Mouse (Mus musculus) small intestine, adult 2 months (tissue): ENCODE measurements at regions not wholly inside any gene's neighbourhood (a gene's known extent, or its start where the extent isn't known, plus 50 kb on each side); places are given as distances from the start of the nearest gene placed in this dataset.

Experiments
- H3K27ac ChIP-seq: fragments of 200-500 bp; 2 replicates; pipeline ENCODE4 v1.5.1; 2012; ENCODE audit warnings: low read depth, low read length, control low read depth, inconsistent platforms; ENCODE audit not compliant: insufficient read depth
- H3K27me3 ChIP-seq: fragments of 200-500 bp; 2 replicates; pipeline ENCODE4 v1.6.1; 2012; ENCODE audit warnings: mild to moderate bottlenecking, moderate library complexity, low read length, inconsistent platforms; ENCODE audit not compliant: control insufficient read depth, insufficient read depth
- H3K36me3 ChIP-seq: fragments of 200-500 bp; 2 replicates; pipeline ENCODE4 v1.6.1; 2012; ENCODE audit warnings: mild to moderate bottlenecking, low read length, control low read depth, inconsistent platforms; ENCODE audit not compliant: control insufficient read depth, insufficient read depth
- H3K4me1 ChIP-seq: fragments of 200-500 bp; 2 replicates; pipeline ENCODE4 v1.6.1; 2012; ENCODE audit warnings: low read length, inconsistent platforms, mixed read lengths; ENCODE audit not compliant: control insufficient read depth, insufficient read depth, insufficient read length
- H3K4me3 ChIP-seq: fragments of 200-500 bp; 2 replicates; pipeline ENCODE4 v1.5.1; 2012; ENCODE audit warnings: low read depth, mild to moderate bottlenecking, control low read depth, inconsistent platforms, low read length, moderate library complexity
- CTCF ChIP-seq: fragments of 200-500 bp; IDR thresholded peaks from 2 replicates; pipeline ENCODE4 v1.5.1; 2012; ENCODE audit warnings: low read depth, mild to moderate bottlenecking, control low read depth, inconsistent platforms, low read length, moderate library complexity, mixed read lengths; ENCODE audit not compliant: insufficient replicate concordance, insufficient read length; ENCODE audit errors: extremely low read depth
- POLR2A ChIP-seq: fragments of 200-500 bp; IDR thresholded peaks from 2 replicates; pipeline ENCODE4 v1.6.1; 2012; ENCODE audit warnings: low read depth, mild to moderate bottlenecking, control low read depth, inconsistent platforms, low read length, moderate library complexity
- WGBS: fragments of 180-500 bp; shearing (Covaris S2); methylation state at CpG from one replicate; pipeline ENCODE4 v1.1.7; 2018; 5-methylcytosine and 5-hydroxymethylcytosine counted together

DNA sequence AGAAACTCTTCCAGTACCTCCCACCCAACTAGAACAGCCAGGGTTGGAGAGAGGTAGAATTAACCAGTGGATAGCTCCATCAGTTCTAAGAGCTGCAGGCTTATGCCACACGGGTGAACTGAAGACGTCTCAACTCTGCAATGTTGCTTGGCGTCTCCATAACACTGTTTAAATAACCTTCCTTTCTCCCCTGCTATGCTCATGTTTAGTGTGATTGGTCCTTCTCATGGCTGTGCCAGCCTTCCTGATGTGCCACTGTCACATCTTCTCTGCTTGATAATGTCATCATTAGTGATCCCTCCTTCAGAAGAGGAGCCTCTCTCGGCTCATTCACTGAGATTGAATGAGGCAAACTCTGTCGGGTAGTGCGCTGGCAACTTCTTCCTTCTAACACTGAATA is 573.2 kb downstream of the Gm826 start:
- WGBS = 89% methylated on average over 6 of the region's 6 CpGs
- H3K27me3 ChIP-seq = no peaks in the 10 kb centered on the region
- H3K27ac ChIP-seq = no peak overlapping the region
- no peak overlapping the region for H3K4me3 ChIP-seq
- no peaks in the 10 kb centered on the region for H3K36me3 ChIP-seq
- TF ChIP-seq CTCF = no peak
- TF ChIP-seq POLR2A = no peak
- no peaks in the 10 kb centered on the region for H3K4me1 ChIP-seq

DNA sequence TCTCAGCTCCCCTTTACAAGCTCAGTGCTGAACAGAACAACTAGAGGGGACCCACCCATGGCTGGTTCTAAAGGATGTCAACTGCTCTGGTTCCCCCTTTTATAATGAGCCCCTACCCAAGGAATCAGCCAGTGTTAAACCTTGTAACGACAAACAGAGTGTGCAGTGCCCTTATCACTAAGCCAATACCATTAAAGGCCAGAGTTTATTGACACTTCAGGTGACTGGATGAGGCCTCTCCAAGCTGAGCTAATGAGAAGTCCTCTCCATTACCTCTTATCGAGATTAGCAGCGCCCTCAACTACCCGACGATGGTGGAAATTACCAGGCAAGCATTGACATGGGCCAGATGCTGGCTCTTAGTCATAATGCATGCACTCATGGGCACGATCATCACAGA is 570.8 kb downstream of the Gm826 start:
- no peaks in the 10 kb centered on the region for H3K4me1 ChIP-seq
- 26% methylated on average over 6 of the region's 6 CpGs for WGBS

More for the DNA sequence above, 570.8 kb downstream of the Gm826 start:
- H3K4me3 ChIP-seq = no peak overlapping the region
- H3K27ac ChIP-seq = no peak overlapping the region
- TF ChIP-seq CTCF (no peak), POLR2A (no peak)
- no peaks in the 10 kb centered on the region for H3K36me3 ChIP-seq
- no peaks in the 10 kb centered on the region for H3K27me3 ChIP-seq
